Mouse (Mus musculus): ENCODE results near the gene Rubcnl.

- TF ChIP-seq CTCF (IDR thresholded peaks at IDR 0.05; ENCODE audit: low read depth) (no peak), EP300 (IDR thresholded peaks at IDR 0.05; ENCODE audit: low read depth) (no peak)
Measured at GRCm38 (mm10) chr14:75034240-75034639, 18.4 kb downstream of the Rubcnl start.

Data from liver, embryonic 14.5 days (tissue).